Mouse (Mus musculus): ENCODE results near the gene Prn. TPM values are rescaled to one million over a fixed set of nuclear protein-coding genes. Genes with fewer than 3 reads are reported as not detected.

The Prn gene
- total RNA-seq (2023), result not detected

DNA sequence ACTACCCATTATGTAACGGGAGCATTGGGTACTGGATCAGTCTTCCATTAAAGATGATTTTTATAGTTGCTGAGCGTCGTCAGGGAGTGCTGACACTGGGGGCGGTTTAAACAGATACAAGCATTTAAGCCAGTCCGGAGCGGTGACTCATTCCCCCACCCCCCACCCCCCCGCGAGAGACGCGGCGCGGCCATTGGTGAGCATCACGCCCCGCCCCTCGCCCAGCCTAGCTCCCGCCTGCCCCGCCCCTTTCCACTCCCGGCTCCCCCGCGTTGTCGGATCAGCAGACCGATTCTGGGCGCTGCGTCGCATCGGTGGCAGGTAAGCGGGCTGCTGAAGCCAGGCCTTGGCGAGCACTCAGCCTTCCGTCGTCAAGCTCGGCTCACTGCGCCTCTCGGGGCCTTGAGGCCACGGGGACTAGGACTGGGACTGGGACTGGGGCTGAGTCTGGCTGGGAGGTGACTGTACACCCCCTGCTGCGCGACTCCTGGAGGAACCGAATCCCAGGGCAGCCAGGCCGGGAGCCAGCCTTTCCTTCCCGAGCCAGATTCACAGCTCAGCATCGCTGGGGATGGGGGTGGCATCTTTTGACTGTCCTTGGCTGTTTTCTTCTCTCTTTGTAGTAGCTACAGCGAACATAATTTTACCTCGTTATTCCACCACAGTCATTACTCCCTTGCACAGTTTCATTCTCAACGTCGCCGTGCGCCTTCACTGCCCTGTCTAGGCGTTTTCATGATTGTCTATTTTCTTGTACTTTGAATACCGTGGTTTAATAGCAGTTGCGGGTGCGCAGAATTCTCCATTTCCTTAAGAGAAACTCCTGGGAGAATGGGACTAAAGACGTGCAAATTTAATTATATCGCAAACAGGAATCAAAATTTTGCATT is at the start of gene Prn, which contains the start of gene Prnp:
Gene Prn, plus strand, starts transcription at position 275 of the 890 bp plus-strand sequence.
Gene Prnp, plus strand, starts transcription at position 246 of the 890 bp plus-strand sequence.

GRCm38 (mm10) chr2:131950598-131951095 is 40.9 kb downstream of the Prn start, which contains the start of gene Prnd:
Gene Prnd (plus strand): TSS chr2:131950861.

Other genes starting within 250 kb of the Prn start
- gene Erv3, start 50.2 kb upstream of the Prn start, total RNA-seq (2023), result not detected
- gene Prnp, start within 50 bp of the Prn start, total RNA-seq (2023), result 1 to 10 TPM; 2.7 to 3.7 TPM
- not detected for gene Prnd, start 40.9 kb downstream of the Prn start, total RNA-seq (2023)
- gene Rassf2, start 120.3 kb downstream of the Prn start, total RNA-seq (2023), result 100 to 1,000 TPM; 203 to 219 TPM
- gene Slc23a2, start 235.2 kb downstream of the Prn start, total RNA-seq (2023), result 10 to 100 TPM; 32.8 to 44.2 TPM